Mouse (Mus musculus) brain, embryonic 14.5 days (tissue): ENCODE measurements around the gene Uqcr10.

Experiments
- CTCF ChIP-seq: fragments of 200-500 bp; IDR thresholded peaks from 2 replicates; pipeline ENCODE4 v1.5.1; 2012; ENCODE audit warnings: inconsistent platforms, mild to moderate bottlenecking, moderate library complexity, borderline replicate concordance; ENCODE audit not compliant: insufficient read depth, insufficient read length; ENCODE audit errors: extremely low read depth
- POLR2A ChIP-seq: fragments of 200-500 bp; IDR thresholded peaks from 2 replicates; pipeline ENCODE4 v1.6.1; 2012; ENCODE audit warnings: mild to moderate bottlenecking, inconsistent platforms, borderline replicate concordance; ENCODE audit not compliant: poor library complexity, insufficient read depth, insufficient read length, severe bottlenecking; ENCODE audit errors: extremely low read depth

DNA sequence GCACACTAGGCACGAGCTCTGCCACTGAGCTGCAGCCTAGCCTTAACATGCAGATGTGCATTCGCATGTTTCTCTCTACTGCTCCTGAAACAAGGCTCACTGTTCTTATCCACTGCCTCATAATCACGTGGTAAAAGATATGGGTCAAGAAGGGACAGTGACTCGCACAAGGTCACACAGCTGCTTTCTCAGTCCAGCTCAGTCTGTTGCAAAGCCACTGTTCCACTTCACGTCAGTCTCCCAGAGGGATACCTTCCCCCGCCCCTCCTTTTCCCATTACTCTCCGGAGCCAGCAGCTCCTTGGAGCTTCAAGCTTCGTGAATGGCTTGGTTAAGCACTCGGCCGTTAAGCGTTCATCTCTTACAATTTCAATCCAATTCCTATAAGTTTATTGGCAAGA lies 16.3 kb upstream of the Uqcr10 start:
- no peak for TF ChIP-seq CTCF
- TF ChIP-seq POLR2A = no peak
